Mouse (Mus musculus) heart, postnatal 4 days (tissue): ENCODE data around the gene Lrch1. TPM values are rescaled to one million over a fixed set of nuclear protein-coding genes. Genes with fewer than 3 reads are reported as not detected.

Experiments used
- DNase-seq: peaks from one replicate; pipeline ENCODE4 v3.0.0; 2021
- total RNA-seq, 2 experiments: library from RNA; stranded (reverse); gene quantifications; 2 replicates each; pipeline ENCODE4 v1.2.3; 2021

Gene Lrch1
- 10 to 100 TPM; 18.7 to 26.3 TPM for total RNA-seq

DNA sequence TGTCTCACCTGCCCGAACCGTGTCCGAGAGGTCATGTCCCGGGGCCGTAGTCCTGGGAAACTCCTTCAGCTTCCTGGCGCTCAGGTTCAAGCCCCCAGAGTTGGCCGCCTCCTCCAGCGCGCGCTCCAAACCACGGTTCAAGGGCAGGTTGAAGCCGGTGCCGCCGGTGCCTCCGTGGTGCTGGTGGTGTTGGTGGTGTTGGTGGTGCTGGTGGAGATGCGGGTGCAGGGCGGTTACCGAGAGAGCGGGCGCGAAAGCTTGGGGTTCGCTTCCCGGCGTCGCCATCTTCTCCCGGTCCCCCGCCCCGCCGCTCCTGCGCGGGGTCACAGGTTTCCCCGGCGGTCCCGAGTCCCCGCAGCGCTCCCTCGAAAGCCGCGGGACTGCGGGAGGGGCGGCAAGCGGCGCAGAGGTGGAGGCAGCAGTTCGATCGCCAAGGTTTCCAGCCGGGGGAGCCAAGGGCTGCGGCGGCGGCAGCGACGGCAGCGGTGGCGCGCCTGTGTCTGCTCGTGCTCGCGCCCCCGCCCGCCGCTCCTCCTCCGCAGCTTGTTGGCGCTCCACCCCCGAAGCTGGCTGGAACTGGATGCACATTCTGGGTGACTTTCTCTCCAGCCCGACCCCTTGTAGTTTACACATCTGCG is at the start of gene Lrch1:
Lrch1 (minus strand) TSS at position 501 of the 638 bp plus-strand sequence.
- peak; percentile 87 for DNase-seq

DNA sequence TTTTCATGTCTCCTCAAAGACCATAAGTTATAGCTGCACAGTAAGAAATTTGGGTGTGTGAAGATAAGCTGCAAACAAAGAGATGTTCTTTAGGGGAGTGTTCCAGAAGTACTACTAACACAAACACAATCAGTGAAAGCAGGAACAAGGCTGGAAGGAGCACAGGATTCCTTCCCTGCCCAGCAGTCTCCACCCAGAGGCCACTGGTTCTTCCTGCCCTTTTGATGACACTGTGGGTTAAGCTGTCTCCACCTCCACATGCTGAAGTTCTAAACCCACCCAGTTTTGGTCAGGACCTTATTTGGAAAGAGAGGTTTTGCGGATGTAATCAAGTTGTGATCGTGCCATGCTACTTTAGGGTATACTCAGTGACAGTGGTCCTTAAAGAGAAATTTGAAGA is 49.4 kb upstream of the Lrch1 start:
- DNase-seq = no peak

- no peak for DNase-seq
Measured at GRCm38 (mm10) chr14:74996556-74996955, 48.9 kb upstream of the Lrch1 start.

- no peak for DNase-seq
Measured at GRCm38 (mm10) chr14:74990504-74990903, 42.8 kb upstream of the Lrch1 start.

- DNase-seq = no peak
Measured at GRCm38 (mm10) chr14:74989909-74990308, 42.2 kb upstream of the Lrch1 start.

- no peak for DNase-seq
Measured at GRCm38 (mm10) chr14:74989322-74989721, 41.6 kb upstream of the Lrch1 start.

- DNase-seq = no peak
Measured at GRCm38 (mm10) chr14:74986527-74986926, 38.9 kb upstream of the Lrch1 start.

DNA sequence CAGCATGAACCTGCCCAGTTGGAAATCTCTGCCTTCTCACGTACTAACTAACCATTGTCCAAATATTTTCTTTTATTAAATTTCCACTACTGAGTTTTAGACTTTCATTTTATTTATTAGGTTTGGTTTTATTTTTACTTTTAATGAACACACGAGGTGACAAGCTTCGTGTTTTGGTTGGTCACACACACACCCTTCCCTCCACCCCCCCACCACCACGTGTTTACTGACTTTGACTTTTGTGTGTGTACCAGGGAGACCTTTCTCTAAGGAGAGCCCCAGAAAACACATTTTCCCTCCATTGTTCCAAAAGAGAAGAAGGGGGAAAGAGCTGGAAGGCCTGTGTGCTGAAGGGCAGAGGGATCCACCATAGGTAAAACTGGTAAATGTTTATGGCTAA is 38.0 kb upstream of the Lrch1 start:
- DNase-seq = no peak

- DNase-seq = no peak
Measured at GRCm38 (mm10) chr14:74984817-74985391, 37.2 kb upstream of the Lrch1 start.

- no peak for DNase-seq
Measured at GRCm38 (mm10) chr14:74983079-74983478, 35.4 kb upstream of the Lrch1 start.

GRCm38 (mm10) chr14:74981016-74981415 is 33.3 kb upstream of the Lrch1 start:
- no peak for DNase-seq

GRCm38 (mm10) chr14:74976972-74977371 is 29.3 kb upstream of the Lrch1 start:
- peak; percentile 15 for DNase-seq

DNA sequence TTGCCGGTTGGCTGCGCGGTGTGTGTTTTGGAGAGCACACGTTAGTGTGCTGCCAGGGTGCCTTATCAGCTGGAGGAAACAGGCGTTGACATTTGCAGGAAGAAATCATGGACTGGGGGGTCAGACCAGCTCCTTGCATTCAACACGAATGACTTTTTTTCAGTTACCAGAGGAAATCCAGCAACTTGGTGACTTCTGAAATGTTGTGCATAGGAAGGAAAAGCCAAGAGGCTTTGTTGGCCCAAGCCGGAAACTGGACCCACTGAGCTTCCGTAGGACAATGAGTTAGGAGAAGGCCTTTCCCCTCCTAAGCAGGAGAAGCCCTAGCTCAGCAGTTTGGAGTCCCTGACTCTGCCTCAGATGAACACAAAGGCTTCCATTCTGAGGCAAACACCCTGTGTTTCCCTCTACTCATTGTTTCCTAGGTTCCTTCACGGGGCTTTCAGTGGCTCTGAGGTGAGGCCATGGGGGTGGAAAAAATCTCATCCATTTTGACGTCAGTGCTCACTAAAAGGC is 26.5 kb upstream of the Lrch1 start:
- peak; percentile 43 for DNase-seq

DNA sequence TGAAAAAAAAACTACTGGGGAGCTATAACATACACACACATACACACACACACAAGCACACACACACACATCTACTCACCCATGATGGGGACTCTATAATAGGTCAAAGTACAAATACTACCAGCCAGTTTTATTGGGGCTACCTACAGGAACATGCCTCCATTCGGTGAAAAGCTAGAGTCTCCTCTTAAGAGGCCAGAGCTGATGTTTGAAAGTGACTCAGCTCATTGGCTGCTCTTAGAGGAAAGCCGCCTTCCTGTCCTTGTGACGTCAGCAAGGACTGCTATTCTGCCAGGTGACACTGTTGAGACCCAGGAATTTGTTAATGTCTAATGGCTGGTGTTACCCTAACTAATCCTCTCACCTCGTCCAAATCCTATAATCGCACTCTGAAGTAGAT is 25.0 kb upstream of the Lrch1 start:
- no peak for DNase-seq

GRCm38 (mm10) chr14:74972216-74972615 is 24.5 kb upstream of the Lrch1 start:
- no peak for DNase-seq

DNA sequence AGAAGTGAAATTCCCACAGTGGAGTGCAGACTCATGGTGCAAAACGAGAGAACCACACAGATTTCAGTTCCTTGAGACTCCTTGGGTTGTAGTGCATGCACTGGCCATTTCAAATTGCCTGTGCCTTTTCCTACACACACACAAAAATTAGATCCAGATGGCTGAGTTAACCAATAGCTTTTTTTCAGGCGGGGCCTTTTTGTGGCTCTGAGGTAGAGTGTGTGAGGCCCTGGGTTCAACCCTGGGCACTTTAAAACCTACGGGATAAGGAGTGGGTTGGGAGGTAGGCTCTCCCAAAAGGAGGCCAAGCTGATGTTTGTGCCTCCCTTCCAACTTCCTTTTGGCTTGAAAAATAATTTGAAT is 15.7 kb upstream of the Lrch1 start:
- DNase-seq = no peak

- no peak for DNase-seq
Measured at GRCm38 (mm10) chr14:74962713-74963401, 15.2 kb upstream of the Lrch1 start.

GRCm38 (mm10) chr14:74960568-74960967 is 12.9 kb upstream of the Lrch1 start:
- DNase-seq = no peak

DNA sequence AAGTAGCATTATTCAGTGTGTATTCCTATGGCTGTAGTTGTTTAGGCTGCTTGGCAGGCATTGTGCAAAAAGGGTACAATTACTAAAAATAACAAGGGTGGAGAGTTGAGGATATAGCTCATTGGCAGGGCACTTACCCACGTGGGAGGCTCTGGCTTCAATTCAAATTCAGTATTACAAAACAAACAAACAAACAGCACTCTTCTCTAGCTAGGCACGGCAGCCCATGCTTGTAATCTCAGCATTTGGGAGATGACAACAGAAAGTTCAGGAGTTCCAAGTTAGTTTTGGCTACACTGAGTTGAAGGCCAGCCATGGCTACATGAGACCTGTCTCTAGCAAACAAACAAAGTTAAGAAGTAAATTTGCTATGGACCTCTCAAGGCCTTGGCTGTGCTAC is 9.0 kb upstream of the Lrch1 start:
- DNase-seq = no peak

GRCm38 (mm10) chr14:74956234-74956633 is 8.6 kb upstream of the Lrch1 start:
- DNase-seq = no peak

- DNase-seq = peak; percentile 72
Measured at GRCm38 (mm10) chr14:74948426-74949240, 957 bp upstream of the Lrch1 start.

- DNase-seq = no peak
Measured at GRCm38 (mm10) chr14:74948014-74948396, 329 bp upstream of the Lrch1 start.
